Mouse (Mus musculus): ENCODE data around the gene Pkmyt1.

Pkmyt1 gene

DNA sequence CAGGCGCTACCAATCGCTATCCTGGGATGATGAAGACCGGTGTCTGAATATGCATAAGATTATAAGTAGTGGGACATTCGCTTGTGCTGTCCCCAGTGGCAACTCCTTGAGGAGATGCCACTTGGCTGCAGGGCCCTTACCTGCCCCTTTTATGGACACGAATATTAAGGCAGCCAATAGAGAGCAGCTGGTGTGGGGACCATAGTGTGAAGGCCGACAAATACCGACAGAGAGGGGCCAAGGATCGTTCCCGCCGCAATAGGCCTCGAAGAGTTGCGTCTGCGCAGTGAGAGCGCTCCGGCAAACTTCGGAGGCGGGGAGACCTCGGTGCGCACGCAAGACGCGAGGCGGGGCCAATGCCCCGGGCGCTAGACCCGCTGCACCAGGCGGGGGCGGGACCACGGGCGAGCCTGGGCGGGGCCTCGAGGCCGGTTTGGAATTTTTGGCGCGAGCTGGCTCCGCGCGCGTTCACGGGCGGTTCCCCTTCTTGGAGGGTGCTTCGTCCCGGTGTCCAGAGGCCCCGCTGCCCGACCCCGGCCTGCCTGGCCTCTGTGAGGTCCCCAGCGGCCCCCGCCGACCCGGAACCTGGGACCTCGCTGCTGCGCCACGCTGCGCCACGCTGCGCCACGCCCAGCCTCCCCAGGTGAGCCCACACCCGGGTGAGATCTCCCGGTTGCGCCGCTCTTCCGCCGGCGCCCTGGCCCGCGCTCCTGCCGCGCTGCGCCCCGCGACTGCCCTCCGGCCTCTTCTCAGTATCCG lies at the start of gene Pkmyt1:
TSS of gene Pkmyt1 (plus strand) at position 338 of the 759 bp plus-strand sequence.
- peak; percentile 91 for DNase-seq (ENCODE audit: low read depth, low spot score)

DNA sequence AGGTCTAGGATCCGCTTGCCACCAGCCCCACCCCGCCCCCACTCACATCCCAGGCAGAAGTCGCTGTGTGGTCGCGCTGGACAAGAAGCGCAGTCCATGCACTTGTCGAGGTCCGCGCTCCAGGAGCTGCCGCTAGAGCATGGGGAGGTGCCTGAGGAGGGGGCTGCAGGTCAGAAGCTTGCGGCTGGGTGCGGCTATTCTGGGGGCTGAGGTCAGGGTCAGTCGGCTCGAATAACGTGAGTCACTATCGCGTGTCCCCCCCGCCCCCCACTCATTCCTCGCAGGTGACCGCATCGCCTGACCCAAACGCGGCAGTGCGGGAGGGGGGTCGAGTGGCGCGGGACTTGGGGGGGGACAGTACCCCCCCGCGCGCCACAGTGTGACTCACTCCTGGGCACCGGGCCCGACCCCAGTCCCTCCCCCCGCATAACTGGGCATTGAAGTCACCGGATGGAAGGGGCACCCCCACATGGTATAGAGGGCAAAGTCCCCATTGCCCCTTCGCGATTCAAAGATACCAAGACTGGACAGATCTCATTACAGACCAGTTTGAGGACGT lies 49.6 kb upstream of the Pkmyt1 start:
- DNase-seq (ENCODE audit: low read depth, low spot score): no peak

DNA sequence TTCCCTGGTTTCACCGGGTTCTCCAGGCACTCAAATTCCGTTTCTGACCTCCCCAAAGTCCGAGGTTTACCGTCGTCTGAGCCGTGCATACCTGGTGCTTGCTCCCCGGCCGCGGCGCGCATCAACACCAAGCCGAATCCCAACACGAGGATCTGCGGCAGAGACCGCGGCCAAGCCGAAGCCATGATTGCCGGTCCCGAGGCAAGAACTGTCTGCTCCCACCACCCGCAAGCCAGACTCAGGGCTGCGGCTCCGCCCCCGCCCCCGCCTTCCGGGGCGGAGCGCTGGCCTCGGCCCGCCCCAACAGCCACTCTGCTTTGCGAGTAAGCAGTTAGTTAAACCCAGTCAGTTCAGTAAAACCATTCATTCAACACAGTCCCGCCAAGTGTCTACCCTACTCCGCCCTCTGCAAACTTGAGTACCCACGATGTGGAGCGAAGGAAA lies 48.9 kb upstream of the Pkmyt1 start, which contains the start of gene Tnfrsf12a:
TSS of gene Tnfrsf12a (minus strand) at position 233 of the 444 bp plus-strand sequence.
- DNase-seq (ENCODE audit: low read depth, low spot score): peak; percentile 28

DNA sequence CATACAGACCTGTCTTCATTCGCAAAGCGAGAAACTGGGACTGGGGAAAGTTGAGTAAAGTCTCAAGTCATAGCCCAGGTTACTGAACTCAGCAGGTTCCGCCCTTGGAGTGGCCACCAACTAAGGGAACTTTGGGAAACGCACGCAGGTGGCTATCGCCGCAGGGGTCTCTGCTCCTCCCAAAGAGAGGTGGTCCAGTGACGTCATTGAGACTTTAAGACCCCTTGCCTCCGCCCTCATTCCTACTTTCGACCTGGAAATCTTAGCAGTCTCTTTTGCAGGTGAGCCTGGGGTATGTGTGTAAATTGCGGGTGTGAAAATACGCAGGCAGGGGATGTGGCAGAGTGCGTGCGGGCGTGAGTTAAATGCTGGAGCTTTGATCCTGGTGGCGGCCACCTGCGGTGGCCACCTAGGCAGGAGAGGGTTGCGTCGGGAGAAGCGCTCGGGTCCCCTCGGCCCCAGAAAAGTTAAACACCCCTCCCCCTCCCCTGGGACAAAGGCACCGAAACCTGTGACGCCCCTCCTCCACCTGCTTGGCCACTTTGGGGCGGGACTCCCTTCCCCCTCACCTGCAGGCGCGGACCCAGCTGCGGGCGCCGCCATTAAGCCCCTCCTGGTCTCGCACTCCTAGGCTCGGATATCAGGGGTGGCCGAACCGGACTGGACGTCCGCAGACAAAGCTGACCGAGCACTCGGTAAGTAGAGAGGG lies 46.9 kb upstream of the Pkmyt1 start, which contains the start of gene Cldn6:
TSS of gene Cldn6 (plus strand) at position 123 of the 709 bp plus-strand sequence.
- DNase-seq (ENCODE audit: low read depth, low spot score): no peak

DNA sequence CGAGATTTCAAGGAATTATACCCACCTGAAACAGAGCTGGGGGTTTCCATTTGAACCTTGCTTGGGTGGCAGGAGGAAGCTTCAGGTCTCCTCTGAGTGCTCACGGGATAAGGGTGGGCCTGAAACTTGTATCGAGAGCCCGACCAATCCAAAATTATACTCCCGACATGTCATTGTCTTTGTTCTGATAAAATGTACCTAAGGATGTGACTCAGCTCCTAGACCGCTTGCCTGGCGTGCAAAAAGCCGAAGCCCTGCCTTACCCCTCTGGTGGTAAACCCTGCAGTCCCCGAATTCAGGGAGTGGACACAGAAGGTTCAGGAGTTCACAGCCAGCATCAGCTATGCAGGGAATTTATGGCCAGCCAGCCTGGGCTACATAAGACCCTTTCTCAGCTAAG lies 45.8 kb upstream of the Pkmyt1 start:
- DNase-seq (ENCODE audit: low read depth, low spot score): no peak

DNA sequence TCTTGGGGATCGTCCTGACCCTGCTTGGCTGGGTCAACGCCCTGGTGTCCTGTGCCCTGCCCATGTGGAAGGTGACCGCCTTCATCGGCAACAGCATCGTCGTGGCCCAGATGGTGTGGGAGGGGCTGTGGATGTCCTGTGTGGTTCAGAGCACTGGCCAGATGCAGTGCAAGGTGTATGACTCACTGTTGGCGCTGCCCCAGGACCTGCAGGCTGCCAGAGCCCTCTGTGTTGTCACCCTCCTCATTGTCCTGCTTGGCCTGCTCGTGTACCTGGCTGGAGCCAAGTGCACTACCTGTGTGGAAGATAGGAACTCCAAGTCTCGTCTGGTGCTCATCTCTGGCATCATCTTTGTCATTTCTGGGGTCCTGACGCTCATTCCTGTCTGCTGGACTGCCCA lies 45.0 kb upstream of the Pkmyt1 start:
- DNase-seq (ENCODE audit: low read depth, low spot score): no peak

DNA sequence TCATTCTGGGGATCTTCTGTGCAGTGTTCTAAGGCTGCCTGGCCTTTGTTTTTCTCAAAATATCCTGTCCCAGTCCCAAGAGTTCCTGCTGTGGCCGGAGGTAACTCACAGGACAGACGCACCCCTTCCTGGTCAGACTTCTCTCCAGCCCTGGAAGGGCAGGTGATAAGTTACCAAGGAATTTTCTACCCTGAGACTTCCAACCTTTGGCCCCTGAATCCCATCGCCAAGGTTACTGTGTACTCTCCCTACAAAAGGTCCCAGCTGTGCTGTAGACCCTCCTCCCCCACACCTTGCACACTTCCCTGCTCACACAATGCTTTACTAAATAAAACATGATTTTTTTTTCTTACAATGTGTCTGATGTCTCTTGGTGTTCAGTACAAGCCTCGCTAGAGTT lies 44.0 kb upstream of the Pkmyt1 start:
- DNase-seq (ENCODE audit: low read depth, low spot score): no peak

DNA sequence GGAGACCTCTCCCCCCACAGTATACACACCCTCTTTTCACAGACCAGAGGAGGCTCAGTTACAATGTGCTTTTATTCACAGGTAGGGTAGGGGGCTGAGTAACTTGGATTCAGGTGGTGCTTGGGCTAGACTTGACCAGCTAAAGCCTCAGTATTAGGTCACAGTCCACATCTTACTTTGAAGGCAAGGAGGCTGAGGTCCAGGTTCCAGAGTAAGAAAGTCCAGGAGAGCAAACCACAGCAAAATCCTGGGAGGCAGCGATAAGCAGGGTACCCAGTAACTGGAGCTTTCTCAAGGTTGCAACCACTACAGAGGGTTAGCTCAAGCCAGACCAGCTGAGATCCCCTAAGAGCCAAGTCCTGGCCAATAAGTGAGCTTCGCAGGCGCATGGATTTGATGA lies 43.6 kb upstream of the Pkmyt1 start:
- DNase-seq (ENCODE audit: low read depth, low spot score): no peak

DNA sequence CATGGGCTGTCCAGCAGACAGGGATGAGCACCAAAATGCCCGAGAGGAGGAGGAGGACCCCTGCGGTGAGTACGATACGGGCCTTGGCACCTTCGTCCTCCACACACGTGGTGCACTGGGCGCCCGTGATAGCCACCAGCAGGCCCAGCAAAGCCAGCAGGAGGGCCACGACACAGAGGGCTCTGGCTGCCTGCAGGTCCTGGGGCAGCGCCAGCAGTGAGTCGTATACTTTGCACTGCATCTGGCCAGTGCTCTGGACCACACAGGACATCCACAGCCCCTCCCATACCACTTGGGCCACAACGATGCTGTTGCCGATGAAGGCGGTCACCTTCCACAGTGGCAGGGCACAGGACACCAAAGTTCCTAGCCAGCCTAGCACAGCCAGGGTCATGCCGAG lies 42.9 kb upstream of the Pkmyt1 start:
- DNase-seq (ENCODE audit: low read depth, low spot score): no peak

DNA sequence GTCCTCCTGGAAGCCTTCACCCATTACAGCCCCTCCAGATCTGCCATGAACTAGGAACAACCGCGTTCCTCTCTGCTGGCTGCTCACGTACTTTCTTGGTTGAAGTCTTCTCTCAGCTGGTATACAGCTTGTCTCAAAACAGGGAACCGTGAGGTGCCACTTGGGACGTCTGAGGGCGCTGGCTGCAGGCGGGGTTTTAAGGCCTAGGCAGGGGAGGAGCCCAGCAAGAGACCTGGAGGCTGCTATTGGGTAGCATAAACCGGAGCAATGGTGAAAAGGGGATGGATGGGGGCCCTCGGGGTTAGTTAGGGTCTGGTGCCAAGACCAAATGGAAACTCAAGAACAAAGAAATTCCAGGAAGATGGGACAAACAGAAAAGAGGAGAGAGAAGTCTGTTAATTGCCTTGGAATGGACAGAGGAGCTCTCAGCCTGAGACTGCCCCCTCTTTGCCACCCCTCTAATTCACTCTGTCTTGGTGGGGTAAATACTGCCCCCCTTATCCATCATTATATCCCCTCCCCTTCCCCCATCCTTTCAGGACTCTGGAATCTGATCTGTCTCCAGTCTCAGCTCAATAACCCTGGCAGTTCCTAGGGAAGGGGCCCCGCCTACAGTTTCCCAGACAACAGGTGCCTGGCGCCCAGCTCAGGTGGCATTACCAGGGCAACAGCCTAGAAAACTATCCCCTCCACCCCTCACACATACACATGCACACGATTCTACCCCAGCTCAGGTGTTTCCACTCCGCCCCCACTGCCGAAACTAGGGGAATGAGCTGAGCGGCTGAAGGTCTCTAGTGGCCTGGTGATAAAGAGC lies 42.1 kb upstream of the Pkmyt1 start, which contains the start of gene Cldn9:
TSS of gene Cldn9 (minus strand) at position 171 of the 817 bp plus-strand sequence.
- no peak for DNase-seq (ENCODE audit: low read depth, low spot score)

DNA sequence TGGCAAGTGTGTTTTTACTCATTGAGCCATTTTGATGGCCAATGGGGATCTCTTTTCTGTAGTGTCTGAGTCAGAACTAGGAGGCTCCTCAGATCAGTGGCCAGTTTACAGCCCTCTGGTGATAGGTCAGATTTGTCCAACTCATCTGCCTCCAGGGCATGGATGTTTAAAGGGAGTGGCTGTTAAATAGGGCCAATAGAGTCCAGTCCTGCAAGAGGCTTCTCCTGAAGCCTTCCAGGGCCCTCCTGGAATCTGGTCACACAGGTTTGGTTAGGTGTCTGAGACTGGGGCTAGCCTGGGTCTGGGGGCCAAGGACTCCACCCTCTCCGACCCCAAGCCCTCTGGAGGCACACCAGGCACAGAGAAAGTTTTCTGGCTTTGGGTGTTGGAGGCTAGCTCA lies 31.6 kb upstream of the Pkmyt1 start:
- no peak for DNase-seq (ENCODE audit: low read depth, low spot score)

DNA sequence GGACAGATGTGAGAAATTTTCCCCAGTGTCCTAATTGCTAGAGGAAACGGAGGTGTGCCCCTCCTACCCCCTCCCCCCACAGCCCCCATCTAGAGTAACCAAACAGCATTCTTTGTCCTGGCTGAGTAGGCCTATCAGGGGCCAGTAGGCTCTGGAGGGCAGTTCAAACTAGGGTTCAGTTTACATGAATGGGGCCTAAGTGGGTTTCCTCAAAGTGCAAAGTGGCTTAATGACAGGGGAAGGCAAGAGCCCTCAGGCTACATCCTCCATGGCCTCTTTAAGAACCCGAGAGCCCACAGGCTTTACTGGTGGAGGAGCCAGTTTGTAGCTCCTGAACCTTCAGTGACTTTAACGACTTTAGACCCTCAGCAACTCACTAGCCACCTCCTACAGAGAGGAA lies 30.3 kb upstream of the Pkmyt1 start:
- DNase-seq (ENCODE audit: low read depth, low spot score): no peak

DNA sequence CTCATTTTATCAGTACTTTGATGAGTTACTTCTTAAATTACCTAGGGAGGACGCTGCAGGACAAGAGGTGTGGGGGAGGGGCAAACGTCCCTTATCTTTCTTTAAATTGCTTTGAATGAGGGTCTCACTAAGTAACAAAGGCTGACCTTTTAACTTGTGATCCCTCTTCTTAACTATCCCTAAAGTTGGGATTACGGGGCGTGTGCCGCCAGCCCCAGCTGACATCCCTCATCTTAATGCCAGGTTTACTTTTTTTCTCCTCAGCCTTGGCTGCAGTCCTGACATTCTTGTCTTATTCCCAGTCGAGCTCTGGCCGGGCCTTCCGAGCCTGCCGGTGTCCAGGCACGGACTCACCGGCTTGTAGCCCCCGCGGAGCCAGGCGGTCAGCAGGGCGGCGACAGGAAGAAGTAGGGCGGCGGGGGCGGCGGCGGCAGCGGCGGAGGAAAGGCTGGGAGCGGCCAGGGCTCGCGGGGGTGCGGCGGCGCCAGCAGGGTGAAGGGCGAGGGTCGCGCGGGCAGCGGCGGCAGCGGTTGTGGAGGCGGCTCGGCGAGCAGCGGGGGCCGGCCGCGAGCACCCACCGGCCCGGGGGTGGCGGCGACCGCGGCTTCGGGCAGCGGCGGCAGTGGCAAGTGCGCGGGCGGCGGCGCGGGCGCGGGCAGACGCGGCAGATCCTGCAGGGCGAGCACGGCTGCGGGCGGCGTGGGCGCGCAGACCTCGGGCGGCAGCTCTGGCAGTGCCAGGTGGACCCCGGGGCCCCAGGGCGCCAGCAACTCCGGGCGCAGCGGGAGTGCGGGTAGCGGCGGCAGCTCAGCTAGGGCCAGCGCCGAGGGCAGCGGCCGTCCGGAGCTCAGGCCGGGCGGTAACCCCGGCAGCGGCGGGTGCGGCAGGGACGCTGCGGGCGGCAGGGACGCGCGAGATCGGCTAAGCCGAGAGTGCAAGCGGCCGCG lies 26.7 kb upstream of the Pkmyt1 start:
- DNase-seq (ENCODE audit: low read depth, low spot score): no peak

DNA sequence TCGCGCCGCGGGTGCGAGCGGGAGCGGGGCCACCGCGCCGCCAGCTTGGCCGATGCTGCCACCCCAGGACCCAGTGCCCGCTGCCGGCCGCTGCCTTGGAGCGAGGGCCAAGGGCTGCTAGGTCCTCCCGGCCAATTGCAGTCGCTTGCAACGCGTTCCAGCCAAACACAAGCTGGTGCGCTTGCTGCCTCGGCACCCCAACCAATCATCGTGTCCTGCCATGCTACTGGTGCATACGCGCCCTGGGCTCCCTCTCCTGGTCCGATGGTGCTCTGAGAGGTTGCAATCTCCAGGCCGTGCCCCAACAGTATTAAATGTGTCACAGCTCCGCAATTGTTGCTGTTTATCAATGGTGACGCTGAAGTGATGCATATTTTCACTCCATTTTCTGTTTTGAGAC lies 26.1 kb upstream of the Pkmyt1 start:
- DNase-seq (ENCODE audit: low read depth, low spot score): no peak

DNA sequence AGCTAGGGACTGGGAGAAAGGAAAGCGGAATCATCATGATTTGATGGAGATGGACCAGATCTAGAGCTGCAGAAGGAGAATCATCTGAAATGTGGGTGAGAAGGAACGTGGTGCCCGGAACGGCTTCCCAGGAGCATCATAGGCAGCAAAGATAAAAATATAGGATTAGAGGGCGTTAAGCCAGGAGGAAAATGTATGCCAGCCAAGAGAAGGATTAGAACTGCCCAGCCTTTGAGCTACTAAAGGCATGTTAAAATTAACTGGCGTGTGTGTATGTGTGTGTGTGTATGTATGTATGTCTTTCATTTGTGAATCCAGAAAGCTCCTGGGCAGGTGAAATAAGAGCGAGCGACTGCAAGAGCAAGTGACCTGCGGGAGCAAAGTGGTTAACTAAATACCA lies 22.8 kb upstream of the Pkmyt1 start:
- DNase-seq (ENCODE audit: low read depth, low spot score): no peak

DNA sequence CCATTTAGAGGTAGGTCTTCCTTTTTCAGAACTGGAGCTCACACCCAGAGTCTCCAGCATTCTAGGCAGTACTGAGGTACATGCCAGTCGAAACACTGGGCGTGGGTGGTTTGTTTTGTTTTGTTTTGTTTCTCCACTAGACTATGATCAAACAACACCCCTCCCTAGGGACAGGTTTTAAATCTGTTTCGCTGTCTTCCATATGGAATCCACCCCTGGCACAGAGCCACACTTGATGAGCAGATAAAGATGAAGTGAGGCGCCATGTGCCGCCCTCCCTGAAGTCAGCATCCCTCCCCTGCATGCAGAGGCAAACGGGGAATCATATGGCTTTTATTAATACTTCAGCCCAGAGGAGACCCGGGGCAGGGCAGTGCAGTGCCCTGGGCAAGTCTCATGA lies 21.4 kb upstream of the Pkmyt1 start:
- no peak for DNase-seq (ENCODE audit: low read depth, low spot score)

DNA sequence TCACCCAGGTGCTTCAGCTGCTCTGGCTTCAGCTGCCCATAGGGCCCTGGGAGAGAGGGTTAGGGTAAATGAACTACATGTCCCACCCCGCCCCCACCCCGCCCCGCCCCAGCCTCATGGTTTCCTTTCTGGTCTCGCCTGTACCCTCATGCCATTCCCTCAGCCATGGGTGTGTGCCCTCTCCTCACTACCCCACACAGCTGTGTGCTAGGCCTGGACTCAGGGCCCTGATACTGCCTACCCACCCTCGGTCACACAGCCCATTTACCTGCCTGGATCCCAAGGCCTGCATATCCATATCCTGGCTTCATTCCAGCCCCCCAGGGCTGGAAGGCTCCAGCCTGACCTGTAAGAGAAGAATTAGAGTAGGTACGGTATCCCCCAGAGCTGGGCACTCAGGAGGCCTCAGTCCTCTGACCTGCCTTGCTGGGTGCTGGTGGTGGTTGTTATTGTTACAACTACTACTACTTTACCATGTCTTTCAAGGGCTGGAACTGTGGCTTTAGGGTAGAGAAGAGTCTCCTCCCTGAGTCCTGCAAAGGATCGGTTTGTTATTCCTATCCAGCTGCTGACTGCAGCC lies 20.5 kb upstream of the Pkmyt1 start:
- DNase-seq (ENCODE audit: low read depth, low spot score): no peak

DNA sequence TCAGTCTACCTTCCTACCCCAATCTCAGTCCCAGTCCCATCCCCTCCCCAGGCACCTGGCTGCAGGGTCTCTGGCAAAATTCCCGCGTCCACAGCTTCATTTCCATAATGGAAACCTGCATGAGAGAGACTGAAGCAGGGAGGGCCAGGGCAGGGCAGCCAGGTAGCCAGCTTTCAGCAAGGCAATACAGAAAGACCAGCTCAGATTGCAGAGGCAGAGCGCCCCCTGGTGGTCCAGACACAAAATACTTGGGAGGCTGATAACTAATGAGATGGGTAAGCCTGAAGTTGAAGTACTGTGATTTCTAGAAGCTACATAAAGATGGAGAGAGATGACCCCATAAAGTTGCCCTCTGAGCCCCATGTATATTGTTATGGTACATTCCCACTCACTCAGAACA lies 19.9 kb upstream of the Pkmyt1 start:
- peak; percentile 52 for DNase-seq (ENCODE audit: low read depth, low spot score)

DNA sequence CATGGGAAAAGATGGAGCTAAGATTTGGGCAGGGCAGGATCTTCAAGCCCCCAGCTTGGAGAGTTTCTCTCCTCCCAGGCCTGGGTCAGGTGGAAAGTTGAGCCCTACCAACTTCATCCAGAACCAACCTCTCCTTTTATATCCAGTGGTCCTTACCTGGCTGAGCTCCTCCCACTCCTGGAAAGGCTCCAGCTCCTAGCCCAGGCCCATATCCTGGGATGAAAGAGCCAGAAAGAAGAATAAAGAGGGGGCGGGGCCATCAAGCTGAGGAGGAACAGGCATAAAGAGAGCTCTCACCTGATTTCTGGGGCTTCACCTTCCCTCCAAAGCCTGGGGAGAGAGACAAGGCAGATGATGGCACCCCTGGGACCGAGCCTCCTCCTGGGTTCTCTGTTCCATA lies 9.1 kb upstream of the Pkmyt1 start:
- DNase-seq (ENCODE audit: low read depth, low spot score): no peak

DNA sequence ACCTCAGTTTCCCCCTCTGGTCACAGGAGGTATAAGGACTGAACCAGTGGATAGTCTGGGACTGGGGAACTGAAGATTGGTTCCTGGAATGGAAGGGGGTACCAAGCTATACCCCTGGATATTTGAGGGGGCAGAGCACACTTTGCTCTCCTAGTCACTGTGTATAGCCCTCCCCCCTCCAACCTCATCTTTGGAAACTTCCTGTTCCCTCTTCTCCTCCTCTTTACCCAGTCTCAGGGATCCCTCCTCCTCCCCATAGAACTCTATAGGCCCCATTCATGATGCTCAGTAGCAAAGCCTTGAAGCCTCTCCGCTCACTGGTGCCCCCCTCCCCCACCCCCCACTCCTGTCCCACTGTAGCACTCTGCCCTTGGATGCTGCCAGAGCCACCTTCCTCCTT lies 6.7 kb upstream of the Pkmyt1 start:
- DNase-seq (ENCODE audit: low read depth, low spot score): no peak

Measured in c-Kit-negative CD71-positive TER-119-positive erythroid progenitor cells, embryonic 14.5 days (primary cell).